Mouse (Mus musculus) liver, embryonic 14.5 days (tissue): ENCODE results near the gene Hpcal1. TPM values are rescaled to one million over a fixed set of nuclear protein-coding genes. Genes with fewer than 3 reads are reported as not detected.

Experiments used
- ATAC-seq: fragments of 200-750 bp; cut with Nextera tagmentation; 2 replicates; pipeline ENCODE4 v1.8.0; 2017; ENCODE audit warnings: moderate number of reproducible peaks, mild to moderate bottlenecking, moderate library complexity; ENCODE audit not compliant: insufficient read depth
- DNase-seq, 3 experiments: peaks; one replicate each; pipeline ENCODE4 v3.0.0-alpha.2; 2012 to 2013; ENCODE audit warnings: low read depth in 3 of 3, low spot score in 3 of 3
- H3K27ac ChIP-seq: fragments of 300-500 bp; sonication (generic); 2 replicates; pipeline ENCODE4 v1.5.1; 2014; ENCODE audit warnings: moderate library complexity, mild to moderate bottlenecking, control low read depth, inconsistent platforms
- H3K27me3 ChIP-seq: fragments of 300-500 bp; sonication (generic); 2 replicates; pipeline ENCODE4 v1.6.1; 2014; ENCODE audit warnings: mild to moderate bottlenecking, low read length, moderate library complexity; ENCODE audit not compliant: control insufficient read depth, insufficient read depth
- H3K36me3 ChIP-seq: fragments of 300-500 bp; sonication (generic); replicated peaks from 2 replicates; pipeline ENCODE4 v1.6.1; 2014; ENCODE audit warnings: low read depth; ENCODE audit not compliant: control insufficient read depth, insufficient read depth
- H3K4me1 ChIP-seq, 2 experiments: fragments of 200-500 bp in 1 of 2; fragments of 300-500 bp in 1 of 2; sonication (generic) in 1 of 2; replicated peaks; 2 replicates each; pipeline ENCODE4 v1.6.1; 2012 to 2014; ENCODE audit warnings: antibody characterized with exemption in 1 of 2, inconsistent platforms in 1 of 2, low read length in 1 of 2; ENCODE audit not compliant: control insufficient read depth in 2 of 2, insufficient read depth in 2 of 2
- H3K4me2 ChIP-seq: fragments of 300-500 bp; sonication (generic); 2 replicates; pipeline ENCODE4 v1.6.1; 2014; ENCODE audit warnings: low read depth, mild to moderate bottlenecking, control low read depth, moderate library complexity
- H3K4me3 ChIP-seq, 2 experiments: fragments of 200-500 bp in 1 of 2; fragments of 300-500 bp in 1 of 2; sonication (generic) in 1 of 2; 2 replicates each; pipeline ENCODE4 v1.5.1; 2012 to 2014; ENCODE audit warnings: low read depth in 2 of 2, low read length in 2 of 2, mild to moderate bottlenecking in 2 of 2, control low read depth in 1 of 2, inconsistent platforms in 1 of 2, moderate library complexity in 1 of 2; ENCODE audit not compliant: insufficient read depth in 1 of 2
- H3K9ac ChIP-seq: fragments of 300-500 bp; sonication (generic); replicated peaks from 2 replicates; pipeline ENCODE4 v1.6.1; 2014; ENCODE audit warnings: mild to moderate bottlenecking, control low read depth, moderate library complexity
- H3K9me3 ChIP-seq: fragments of 300-500 bp; sonication (generic); 2 replicates; pipeline ENCODE4 v1.6.1; 2016; ENCODE audit warnings: low read length, mixed read lengths; ENCODE audit not compliant: control insufficient read depth
- CTCF ChIP-seq: IDR thresholded peaks from 2 replicates; pipeline ENCODE4 v1.5.1; 2016; ENCODE audit warnings: antibody characterized with exemption, low read depth, control low read depth
- EP300 ChIP-seq: IDR thresholded peaks from 2 replicates; pipeline ENCODE4 v1.6.1; 2016; ENCODE audit warnings: antibody characterized with exemption, low read depth
- WGBS: fragments of 180-500 bp; shearing (Covaris S2); extraction: QIAGEN DNeasy Blood & Tissue Kit; methylation state at CpG from one replicate; pipeline ENCODE4 v1.1.7; 2014; ENCODE audit not compliant: insufficient replicate concordance; 5-methylcytosine and 5-hydroxymethylcytosine counted together
- polyA plus RNA-seq, 2 experiments: library from polyadenylated mRNA; depleted of rRNA in 1 of 2; stranded (reverse) in 1 of 2; unstranded in 1 of 2; fragments of >200 nt; fragmentation: Nextera tagmentation in 1 of 2; extraction: Ambion mirVana in 1 of 2; gene quantifications; 2 replicates each; pipeline versions ENCODE4 v1.2.1 to v1.2.3; 2012 to 2014

Hpcal1 gene
- polyA plus RNA-seq, 2 experiments, result 13.6 to 16.6 TPM

- DNase-seq (no peak), ATAC-seq (no peak)
- Histone ChIP-seq H3K4me3 (no peak overlapping the region), H3K9ac (no peak overlapping the region), H3K36me3 (no peaks in the 10 kb centered on the region), H3K9me3 (no peaks in the 10 kb centered on the region), H3K27me3 (no peaks in the 10 kb centered on the region), H3K4me2 (no peak overlapping the region), H3K4me1 (peaks cover 0 to 24% of the 10 kb centered on the region in 2 experiments; a peak in 3 of 4 replicates), H3K27ac (no peak overlapping the region)
- no peak for TF ChIP-seq CTCF
- no peak for TF ChIP-seq EP300
- WGBS, result 48% methylated on average over 3 of the region's 3 CpGs
These were observed 59.1 kb downstream of the Hpcal1 start for GRCm38 (mm10) chr12:17749784-17750183.

DNA sequence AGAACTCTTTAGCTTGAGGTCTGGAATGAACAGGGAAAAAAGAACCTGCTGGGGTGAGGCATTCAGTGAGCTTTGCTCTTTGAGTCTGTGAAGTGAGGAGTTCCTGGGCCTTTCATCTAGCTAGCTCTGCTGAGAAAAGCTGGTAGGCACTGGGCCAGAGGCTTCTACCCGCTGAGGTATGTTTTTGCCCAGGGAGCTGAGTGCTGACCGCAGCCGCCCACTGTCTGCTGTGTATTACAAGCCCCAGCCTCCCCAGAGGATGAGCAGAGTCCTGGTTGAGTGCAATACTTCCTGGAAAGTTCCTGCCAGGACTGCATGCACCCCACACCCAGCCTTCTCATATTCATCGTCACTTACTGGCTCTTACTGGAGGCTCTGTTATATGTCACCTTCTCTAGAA is 59.8 kb downstream of the Hpcal1 start:
- Histone ChIP-seq H3K36me3 (no peaks in the 10 kb centered on the region), H3K9ac (no peak overlapping the region), H3K27me3 (no peaks in the 10 kb centered on the region), H3K4me2 (no peak overlapping the region), H3K4me3 (no peak overlapping the region), H3K27ac (no peak overlapping the region), H3K9me3 (no peaks in the 10 kb centered on the region), H3K4me1 (peaks cover 0 to 24% of the 10 kb centered on the region in 2 experiments; a peak in 3 of 4 replicates)
- TF ChIP-seq EP300 (no peak), CTCF (no peak)
- WGBS, result 73% methylated on average over 4 of the region's 4 CpGs
- ATAC-seq (no peak), DNase-seq (no peak)

DNA sequence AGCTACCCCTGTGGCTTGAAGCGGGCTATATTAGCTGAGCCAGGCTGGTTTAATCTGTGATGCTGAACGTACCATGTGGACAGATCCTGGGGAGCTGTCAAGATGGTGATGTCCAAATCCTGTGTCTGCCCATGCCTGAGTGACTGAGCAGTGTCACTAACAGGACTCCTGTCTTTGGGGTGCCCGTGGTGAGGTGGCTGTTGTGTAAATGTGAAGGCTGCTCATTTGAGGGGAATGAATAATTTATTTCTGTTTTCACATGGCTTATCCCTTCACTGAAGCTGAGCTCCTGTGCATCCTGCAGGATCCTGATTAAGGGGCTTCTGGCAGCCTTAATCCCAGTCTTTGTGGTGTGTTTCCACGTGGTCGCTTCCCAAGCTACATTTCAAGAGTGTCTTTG is 62.2 kb downstream of the Hpcal1 start:
- Histone ChIP-seq H3K9ac (no peak overlapping the region), H3K27ac (no peak overlapping the region), H3K4me3 (no peak overlapping the region), H3K27me3 (no peaks in the 10 kb centered on the region), H3K4me2 (no peak overlapping the region), H3K4me1 (peaks cover 0 to 15% of the 10 kb centered on the region in 2 experiments; a peak in 3 of 4 replicates), H3K9me3 (no peaks in the 10 kb centered on the region), H3K36me3 (no peaks in the 10 kb centered on the region)
- 49% methylated on average over 5 of the region's 5 CpGs for WGBS
- TF ChIP-seq EP300 (no peak), CTCF (no peak)
- DNase-seq (no peak), ATAC-seq (no peak)

DNA sequence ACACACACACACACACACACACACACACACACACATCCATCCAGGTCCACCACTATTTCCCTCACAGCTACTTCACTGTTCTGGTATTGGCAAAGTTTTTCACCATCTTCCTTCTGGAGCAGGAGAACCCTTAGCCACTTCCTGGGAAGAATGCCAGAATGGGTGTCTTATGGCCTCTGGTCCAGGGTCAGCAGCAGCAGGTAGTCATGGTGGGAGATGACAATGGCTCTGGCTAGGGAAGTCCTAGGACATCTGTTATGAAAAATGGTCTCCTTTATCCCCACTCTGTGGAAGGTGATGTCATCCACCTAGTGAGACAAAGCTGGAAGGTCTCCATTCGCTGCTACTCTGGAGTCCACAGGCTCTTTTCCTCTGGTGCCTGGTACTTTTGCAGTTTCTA is 64.1 kb downstream of the Hpcal1 start:
- Histone ChIP-seq H3K27me3 (no peaks in the 10 kb centered on the region), H3K36me3 (no peaks in the 10 kb centered on the region), H3K27ac (no peak overlapping the region), H3K9me3 (no peaks in the 10 kb centered on the region), H3K4me1 (peaks cover 0 to 5% of the 10 kb centered on the region in 2 experiments; a peak in 2 of 4 replicates), H3K4me2 (no peak overlapping the region), H3K9ac (no peak overlapping the region), H3K4me3 (no peak overlapping the region)
- WGBS, result 56% methylated on average over 1 of the region's 1 CpGs
- DNase-seq, result no peak
- no peak for TF ChIP-seq EP300
- TF ChIP-seq CTCF, result no peak
- no peak for ATAC-seq

GRCm38 (mm10) chr12:17756891-17757290 is 66.2 kb downstream of the Hpcal1 start:
- no peak overlapping the region for H3K4me3 ChIP-seq
- WGBS, result 68% methylated on average over 4 of the region's 4 CpGs
- ATAC-seq, result no peak
- DNase-seq, result no peak
- no peak overlapping the region for H3K4me2 ChIP-seq
- TF ChIP-seq CTCF (no peak), EP300 (no peak)
- no peak overlapping the region for H3K9ac ChIP-seq
- H3K27me3 ChIP-seq, result no peaks in the 10 kb centered on the region
- no peak overlapping the region for H3K27ac ChIP-seq
- H3K4me1 ChIP-seq, result no peaks in the 10 kb centered on the region
- no peaks in the 10 kb centered on the region for H3K36me3 ChIP-seq
- no peaks in the 10 kb centered on the region for H3K9me3 ChIP-seq
